Mouse (Mus musculus) liver, adult 2 months (tissue): ENCODE measurements at regions not wholly inside any gene's neighbourhood (a gene's known extent, or its start where the extent isn't known, plus 50 kb on each side); places are given as distances from the start of the nearest gene placed in this dataset.

ENCODE experiments used
- DNase-seq: peaks from one replicate; pipeline ENCODE4 v3.0.0-alpha.2; 2011; ENCODE audit warnings: low read depth, low spot score; ENCODE audit errors: extremely low read depth
- H3K27ac ChIP-seq: fragments of 200-500 bp; replicated peaks from 2 replicates; pipeline ENCODE4 v1.5.1; 2012; ENCODE audit warnings: low read depth, mild to moderate bottlenecking, control low read depth, inconsistent platforms, low read length; ENCODE audit not compliant: insufficient read depth
- H3K27me3 ChIP-seq: fragments of 200-500 bp; 2 replicates; pipeline ENCODE4 v1.6.1; 2012; ENCODE audit warnings: mild to moderate bottlenecking, moderate library complexity, low read length, inconsistent platforms; ENCODE audit not compliant: control insufficient read depth, insufficient read depth
- H3K36me3 ChIP-seq: fragments of 200-500 bp; 2 replicates; pipeline ENCODE4 v1.6.1; 2012; ENCODE audit warnings: low read length, inconsistent platforms; ENCODE audit not compliant: control insufficient read depth, insufficient read depth
- H3K4me1 ChIP-seq: fragments of 200-500 bp; 2 replicates; pipeline ENCODE4 v1.6.1; 2011; ENCODE audit warnings: low read length; ENCODE audit not compliant: control insufficient read depth, insufficient read depth
- H3K4me3 ChIP-seq: fragments of 200-500 bp; 2 replicates; pipeline ENCODE4 v1.5.1; 2011; ENCODE audit warnings: low read depth, mild to moderate bottlenecking, control low read depth, low read length, moderate library complexity; ENCODE audit not compliant: insufficient read depth
- H3K79me2 ChIP-seq: fragments of 200-500 bp; 2 replicates; pipeline ENCODE4 v1.6.1; 2012; ENCODE audit warnings: inconsistent platforms, mild to moderate bottlenecking, low read length, moderate library complexity; ENCODE audit not compliant: control insufficient read depth, insufficient read depth
- H3K9ac ChIP-seq: fragments of 200-500 bp; 2 replicates; pipeline ENCODE4 v1.6.1; 2012; ENCODE audit warnings: low read depth, mild to moderate bottlenecking, control low read depth, inconsistent platforms, low read length
- CTCF ChIP-seq: fragments of 200-500 bp; IDR thresholded peaks from 2 replicates; pipeline ENCODE4 v1.5.1; 2011; ENCODE audit warnings: low read depth, low read length, control low read depth
- POLR2A ChIP-seq: fragments of 200-500 bp; IDR thresholded peaks from 2 replicates; pipeline ENCODE4 v1.6.1; 2011; ENCODE audit warnings: low read length, control low read depth; ENCODE audit not compliant: insufficient read depth; ENCODE audit errors: extremely low read depth
- WGBS: fragments of 180-500 bp; shearing (Covaris S2); methylation state at CpG from one replicate; pipeline ENCODE4 v1.1.7; 2018; 5-methylcytosine and 5-hydroxymethylcytosine counted together

DNA sequence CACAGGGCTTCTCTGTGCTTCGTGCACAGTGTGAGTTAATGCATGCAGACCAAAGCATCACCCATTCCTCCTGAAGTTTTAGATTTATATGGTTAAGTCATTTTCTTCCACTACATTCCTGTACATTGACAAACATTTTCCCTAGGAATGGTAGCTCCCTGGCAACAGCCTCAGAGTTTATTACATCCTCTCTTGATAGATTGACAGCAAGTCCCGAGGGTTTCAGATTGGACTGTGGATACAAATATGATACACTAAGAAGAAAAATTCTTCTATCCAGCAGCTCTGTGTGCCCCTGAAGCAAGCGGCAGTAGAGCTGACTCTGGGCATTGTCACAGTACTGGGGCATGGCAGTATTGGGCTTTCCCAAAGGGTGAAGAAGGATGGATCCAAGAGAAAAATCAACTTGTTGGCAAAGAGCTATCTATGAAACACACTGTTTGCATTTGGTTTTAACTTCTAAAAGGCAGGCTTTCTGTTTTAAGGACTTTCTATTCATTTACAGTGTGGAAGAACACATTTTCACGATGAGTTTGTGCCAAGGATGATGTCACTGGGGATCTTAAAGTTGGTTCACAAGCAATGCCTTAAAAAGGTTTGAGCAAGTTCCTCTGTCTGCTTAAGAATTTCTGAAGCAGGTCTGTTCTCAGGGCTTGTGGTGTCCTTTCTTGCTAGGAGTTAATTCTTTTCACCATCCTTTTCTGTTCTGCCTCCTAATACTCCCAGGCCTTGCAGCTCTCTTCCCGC is 265.2 kb downstream of the Cd47 start:
- no peaks in the 10 kb centered on the region for H3K27me3 ChIP-seq
- no peak overlapping the region for H3K9ac ChIP-seq
- H3K4me1 ChIP-seq: no peaks in the 10 kb centered on the region
- DNase-seq: no peak
- no peaks in the 10 kb centered on the region for H3K36me3 ChIP-seq
- H3K4me3 ChIP-seq: no peak overlapping the region
- 92% methylated on average over 5 of the region's 5 CpGs for WGBS
- no peak for TF ChIP-seq POLR2A
- TF ChIP-seq CTCF: no peak
- no peaks in the 10 kb centered on the region for H3K79me2 ChIP-seq
- H3K27ac ChIP-seq: no peak overlapping the region

DNA sequence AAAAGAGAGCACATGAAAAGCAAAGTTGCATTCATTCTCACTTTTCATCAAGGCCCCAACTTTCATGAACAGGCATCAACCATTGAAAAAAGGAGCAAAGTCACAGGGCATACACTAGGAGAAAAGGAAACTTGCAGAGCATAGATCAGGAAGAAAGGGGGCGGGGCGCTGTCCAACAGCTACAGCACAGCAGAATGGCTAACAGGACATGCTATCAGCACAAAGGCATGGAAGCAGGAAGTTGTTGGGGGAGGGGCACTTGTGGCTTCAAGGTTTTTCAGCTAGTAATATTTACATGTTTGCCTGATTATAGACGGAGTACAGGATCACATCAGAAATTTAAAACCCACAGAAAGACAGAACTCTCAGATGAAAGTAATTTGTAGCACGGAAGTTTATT is 268.7 kb downstream of the Cd47 start:
- Histone ChIP-seq H3K79me2 (no peaks in the 10 kb centered on the region), H3K36me3 (no peaks in the 10 kb centered on the region), H3K27me3 (no peaks in the 10 kb centered on the region), H3K4me3 (no peak overlapping the region), H3K4me1 (no peaks in the 10 kb centered on the region), H3K9ac (no peak overlapping the region), H3K27ac (no peak overlapping the region)
- WGBS: 74% methylated on average over 4 of the region's 4 CpGs
- TF ChIP-seq POLR2A (no peak), CTCF (no peak)
- peak; percentile 16 for DNase-seq

DNA sequence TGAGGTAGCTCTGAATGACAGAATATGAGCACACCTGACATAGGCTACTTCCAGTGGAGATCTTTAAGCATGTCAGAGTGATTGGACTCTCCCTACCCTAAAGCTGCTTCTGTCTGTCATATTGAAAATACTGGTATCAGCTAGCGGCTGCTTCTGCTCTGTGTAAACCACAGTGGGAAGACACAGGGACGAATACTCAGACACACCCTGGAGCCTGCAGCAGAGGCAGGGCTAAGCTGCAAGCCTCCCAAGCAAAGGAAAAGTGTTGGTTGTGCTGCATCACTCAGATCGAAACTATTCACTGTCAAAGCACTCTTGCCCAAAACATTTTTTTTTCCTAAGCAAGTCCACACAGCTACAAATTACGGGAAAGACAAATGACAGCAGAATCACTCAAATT is 270.4 kb downstream of the Cd47 start:
- H3K9ac ChIP-seq: no peak overlapping the region
- 81% methylated on average over 4 of the region's 4 CpGs for WGBS
- no peaks in the 10 kb centered on the region for H3K4me1 ChIP-seq
- no peaks in the 10 kb centered on the region for H3K79me2 ChIP-seq
- H3K27ac ChIP-seq: no peak overlapping the region
- no peaks in the 10 kb centered on the region for H3K36me3 ChIP-seq
- TF ChIP-seq POLR2A (no peak), CTCF (no peak)
- H3K27me3 ChIP-seq: no peaks in the 10 kb centered on the region
- DNase-seq: no peak
- no peak overlapping the region for H3K4me3 ChIP-seq

DNA sequence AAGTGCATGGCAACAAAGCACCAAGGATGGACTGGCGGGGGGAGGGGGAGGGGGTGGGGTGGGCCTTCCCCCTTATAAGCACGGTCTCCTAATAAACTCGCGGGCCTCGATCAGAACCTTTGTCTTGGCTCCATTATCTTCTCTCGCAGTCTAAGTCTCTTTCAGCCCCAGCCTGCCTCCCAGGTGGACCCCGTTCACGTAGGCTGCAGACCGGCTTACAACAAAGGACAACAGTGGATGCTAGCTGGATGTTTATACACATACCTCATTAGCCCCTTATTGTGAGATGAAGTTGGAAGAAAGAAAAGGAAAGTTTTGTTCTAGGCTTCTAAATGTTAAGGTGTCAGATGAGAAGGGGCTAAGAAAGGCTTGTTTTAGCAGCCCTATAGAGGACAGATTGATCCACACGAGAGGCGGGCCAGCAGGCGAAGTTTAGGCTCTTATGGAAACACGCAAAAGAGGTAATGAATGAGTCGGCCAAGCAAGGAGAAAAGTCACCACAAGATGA is 272.6 kb downstream of the Cd47 start:
- TF ChIP-seq CTCF (no peak), POLR2A (no peak)
- Histone ChIP-seq H3K4me3 (no peak overlapping the region), H3K79me2 (no peaks in the 10 kb centered on the region), H3K9ac (no peak overlapping the region), H3K4me1 (no peaks in the 10 kb centered on the region), H3K36me3 (no peaks in the 10 kb centered on the region), H3K27me3 (no peaks in the 10 kb centered on the region), H3K27ac (no peak overlapping the region)
- DNase-seq: no peak
- WGBS: 75% methylated on average over 14 of the region's 14 CpGs

DNA sequence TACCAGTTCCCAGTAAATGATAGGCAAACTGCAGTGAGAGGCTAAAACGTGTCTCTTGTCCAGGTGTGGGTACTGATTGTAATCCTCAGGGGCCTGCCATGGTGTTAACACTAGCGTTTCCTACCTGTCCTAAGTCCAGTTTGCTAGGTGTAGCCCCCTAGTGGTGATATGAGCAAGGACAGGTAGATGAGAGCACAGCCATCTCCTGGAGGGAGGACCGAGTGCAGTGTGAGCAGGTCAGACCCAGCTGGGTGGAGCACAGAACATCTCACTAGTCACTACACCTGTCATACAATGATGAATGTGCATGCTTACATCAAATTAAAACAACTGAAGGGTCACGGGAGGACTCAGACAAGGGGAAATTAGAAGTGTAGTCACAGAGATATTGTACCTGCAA is 273.6 kb downstream of the Cd47 start:
- TF ChIP-seq CTCF (peak; percentile 40; the same call in 1 of the 2 replicates), POLR2A (no peak)
- Histone ChIP-seq H3K79me2 (no peaks in the 10 kb centered on the region), H3K9ac (no peak overlapping the region), H3K27ac (no peak overlapping the region), H3K36me3 (no peaks in the 10 kb centered on the region), H3K4me3 (no peak overlapping the region), H3K27me3 (no peaks in the 10 kb centered on the region), H3K4me1 (no peaks in the 10 kb centered on the region)
- no peak for DNase-seq
- WGBS: 79% methylated on average over 4 of the region's 4 CpGs

DNA sequence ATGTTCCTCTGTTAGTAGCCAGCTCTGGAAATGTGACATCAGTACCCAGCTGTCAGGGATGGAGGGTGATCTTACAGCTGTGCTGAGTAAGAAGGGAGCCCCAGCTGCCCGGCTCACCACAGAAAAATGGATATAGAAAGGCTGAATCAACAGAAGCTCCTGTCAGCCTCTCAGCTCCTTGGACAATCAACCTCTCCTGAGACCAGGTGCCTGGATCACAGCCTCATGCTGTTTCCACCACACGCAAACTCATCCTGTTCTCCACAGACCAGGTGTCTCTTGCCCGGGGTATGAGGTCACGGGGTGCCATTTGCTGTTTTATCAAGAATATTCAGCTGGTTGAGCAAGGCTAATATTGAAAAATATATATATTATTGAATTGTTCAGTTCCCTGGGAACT is 275.3 kb downstream of the Cd47 start:
- Histone ChIP-seq H3K36me3 (no peaks in the 10 kb centered on the region), H3K27ac (no peak overlapping the region), H3K4me3 (no peak overlapping the region), H3K9ac (no peak overlapping the region), H3K79me2 (no peaks in the 10 kb centered on the region), H3K27me3 (no peaks in the 10 kb centered on the region), H3K4me1 (no peaks in the 10 kb centered on the region)
- no peak for DNase-seq
- no peak for TF ChIP-seq POLR2A
- 94% methylated on average over 4 of the region's 4 CpGs for WGBS
